Mouse (Mus musculus): ENCODE results near the gene Hoxa7.

Hoxa7 gene

GRCm38 (mm10) chr6:52225612-52226568 is 4.2 kb upstream of the Hoxa7 start:
- ATAC-seq (ENCODE audit: low TSS enrichment), result no peak

- ATAC-seq (ENCODE audit: low TSS enrichment), result no peak
Measured at GRCm38 (mm10) chr6:52224895-52225611, 3.4 kb upstream of the Hoxa7 start.

- no peak for ATAC-seq (ENCODE audit: low TSS enrichment)
Measured at GRCm38 (mm10) chr6:52223939-52224760, 2.5 kb upstream of the Hoxa7 start.

- no peak for ATAC-seq (ENCODE audit: low TSS enrichment)
Measured at GRCm38 (mm10) chr6:52222729-52223128, 1.1 kb upstream of the Hoxa7 start.

- ATAC-seq (ENCODE audit: low TSS enrichment), result no peak
Measured at GRCm38 (mm10) chr6:52221993-52222685, 485 bp upstream of the Hoxa7 start.

GRCm38 (mm10) chr6:52220865-52221310 is 766 bp downstream of the Hoxa7 start:
- ATAC-seq (ENCODE audit: low TSS enrichment), result no peak

GRCm38 (mm10) chr6:52220003-52220864 is 1.4 kb downstream of the Hoxa7 start:
- no peak for ATAC-seq (ENCODE audit: low TSS enrichment)

GRCm38 (mm10) chr6:52219234-52219942 is 2.3 kb downstream of the Hoxa7 start:
- ATAC-seq (ENCODE audit: low TSS enrichment), result no peak

- no peak for ATAC-seq (ENCODE audit: low TSS enrichment)
Measured at GRCm38 (mm10) chr6:52218643-52219215, 2.9 kb downstream of the Hoxa7 start.

GRCm38 (mm10) chr6:52217895-52218642 is 3.6 kb downstream of the Hoxa7 start:
- ATAC-seq (ENCODE audit: low TSS enrichment), result no peak

GRCm38 (mm10) chr6:52217459-52217768 is 4.2 kb downstream of the Hoxa7 start:
- ATAC-seq (ENCODE audit: low TSS enrichment), result no peak

GRCm38 (mm10) chr6:52216691-52217458 is 4.8 kb downstream of the Hoxa7 start:
- no peak for ATAC-seq (ENCODE audit: low TSS enrichment)

- no peak for ATAC-seq (ENCODE audit: low TSS enrichment)
Measured at GRCm38 (mm10) chr6:52215771-52216535, 5.7 kb downstream of the Hoxa7 start.

GRCm38 (mm10) chr6:52215070-52215469 is 6.6 kb downstream of the Hoxa7 start:
- ATAC-seq (ENCODE audit: low TSS enrichment), result no peak

- ATAC-seq (ENCODE audit: low TSS enrichment), result no peak
Measured at GRCm38 (mm10) chr6:52214271-52214670, 7.4 kb downstream of the Hoxa7 start.

GRCm38 (mm10) chr6:52213119-52213986 is 8.3 kb downstream of the Hoxa7 start, which contains the start of the genes Hoxa3 and Gm28308:
Hoxa3 (minus strand) TSS chr6:52213336.
Gm28308 (minus strand) TSS chr6:52213339.
- ATAC-seq (ENCODE audit: low TSS enrichment), result no peak
